In the genomic region with DNA sequence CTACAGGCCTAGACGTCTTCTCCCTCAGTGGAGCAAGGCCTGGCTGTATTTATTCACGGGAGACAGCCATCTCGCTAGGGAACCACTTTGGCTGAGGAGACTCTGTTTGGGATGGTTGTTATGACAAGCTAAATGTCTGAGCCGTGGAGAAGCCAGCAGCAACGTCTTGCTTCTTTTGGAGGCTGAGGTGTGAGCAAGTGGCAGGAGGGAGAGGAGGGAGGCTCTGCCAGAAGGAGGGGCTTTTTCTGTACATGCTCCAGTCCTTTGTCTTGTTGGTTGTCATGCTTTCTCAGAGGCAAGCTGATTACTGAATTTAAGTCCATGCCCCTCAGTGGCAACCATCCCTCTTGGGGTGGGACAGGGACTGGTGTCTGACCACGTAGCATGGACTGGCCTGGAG, we compare ENCODE assay signal across 11 mouse cellular contexts. TPM values are rescaled to one million over a fixed set of nuclear protein-coding genes. Genes with fewer than 3 reads are reported as not detected.
DNase-seq lines count a peak whose midpoint lies in the region; ATAC-seq and TF ChIP-seq lines count a peak whose summit lies in the region.
"Had no signal": no experiment of that assay in that cellular context is flagged by ENCODE, and none has a peak within 500 bp of the region (broad histone marks: within the 10 kb centered on the region; RNA-seq: fewer than 3 reads in every experiment).

No protein-coding gene starts in this region.

- no peak overlapping the region for H3K9ac ChIP-seq in forebrain, embryonic 15.5 days (replicated peaks)
- H3K9ac ChIP-seq in forebrain, embryonic 11.5 days (ENCODE audit: low read length), result no peak overlapping the region
- peak overlapping the region; percentile 75; the same call in 1 of the 2 replicates for H3K9ac ChIP-seq in lung, embryonic 16.5 days (ENCODE audit: low read length)
- peak overlapping the region; percentile 83 for H3K9ac ChIP-seq in liver, embryonic 12.5 days

- H3K27me3 ChIP-seq in forebrain, embryonic 15.5 days, result no peaks in the 10 kb centered on the region
- no peaks in the 10 kb centered on the region for H3K27me3 ChIP-seq in forebrain, embryonic 11.5 days (ENCODE audit: control insufficient read depth, insufficient read depth, low read length)
- no peaks in the 10 kb centered on the region for H3K27me3 ChIP-seq in lung, embryonic 16.5 days (ENCODE audit: control insufficient read depth, insufficient read depth, low read depth, low read length)
- H3K27me3 ChIP-seq in liver, embryonic 12.5 days (replicated peaks), result no peaks in the 10 kb centered on the region
- no peaks in the 10 kb centered on the region for H3K27me3 ChIP-seq in myocyte (ENCODE audit: control insufficient read depth, insufficient read depth, insufficient read length)

- no peak overlapping the region for H3K4me2 ChIP-seq in forebrain, embryonic 15.5 days (replicated peaks)
- H3K4me2 ChIP-seq in forebrain, embryonic 11.5 days (ENCODE audit: low read depth, low read length, severe bottlenecking), result no peak overlapping the region
- peak overlapping the region; percentile 98 for H3K4me2 ChIP-seq in lung, embryonic 16.5 days (ENCODE audit: low read depth, low read length)
- peak overlapping the region; percentile 91 for H3K4me2 ChIP-seq in liver, embryonic 12.5 days
- H3K4me2 ChIP-seq in myocyte (ENCODE audit: low read depth), result peak overlapping the region; percentile 99

- WGBS in forebrain, embryonic 15.5 days, result 50% methylated on average over 6 of the region's 6 CpGs
- 74% methylated on average over 6 of the region's 6 CpGs for WGBS in forebrain, embryonic 11.5 days
- 54% methylated on average over 6 of the region's 6 CpGs for WGBS in lung, embryonic 16.5 days
- 63% methylated on average over 6 of the region's 6 CpGs for WGBS in liver, embryonic 12.5 days (ENCODE audit: insufficient replicate concordance)

- peaks cover 28% of the 10 kb centered on the region for H3K79me2 ChIP-seq in myocyte (ENCODE audit: control insufficient read depth, insufficient read depth)

- no peak overlapping the region for H3K4me3 ChIP-seq in forebrain, embryonic 15.5 days
- no peak overlapping the region for H3K4me3 ChIP-seq in forebrain, embryonic 11.5 days (ENCODE audit: low read depth, low read length)
- no peak overlapping the region for H3K4me3 ChIP-seq in lung, embryonic 16.5 days (ENCODE audit: low read length)
- peak overlapping the region; percentile 74 for H3K4me3 ChIP-seq in liver, embryonic 12.5 days
- H3K4me3 ChIP-seq in myocyte, result peak overlapping the region; percentile 37

- H3K9me3 ChIP-seq in forebrain, embryonic 15.5 days, result no peaks in the 10 kb centered on the region
- no peaks in the 10 kb centered on the region for H3K9me3 ChIP-seq in forebrain, embryonic 11.5 days (ENCODE audit: control insufficient read depth, low read length)
- H3K9me3 ChIP-seq in lung, embryonic 16.5 days (ENCODE audit: control insufficient read depth, low read length), result no peaks in the 10 kb centered on the region
- H3K9me3 ChIP-seq in liver, embryonic 12.5 days (replicated peaks), result no peaks in the 10 kb centered on the region

- peaks cover 4% of the 10 kb centered on the region; the same call in 1 of the 2 replicates for H3K36me3 ChIP-seq in forebrain, embryonic 15.5 days
- no peaks in the 10 kb centered on the region for H3K36me3 ChIP-seq in forebrain, embryonic 11.5 days (ENCODE audit: control insufficient read depth, insufficient read depth, low read length)
- 0 out of 2 replicates have a peak, but pooled peaks cover 2% of the 10 kb centered on the region for H3K36me3 ChIP-seq in lung, embryonic 16.5 days (ENCODE audit: control insufficient read depth, insufficient read depth, low read length)
- peaks cover 7% of the 10 kb centered on the region for H3K36me3 ChIP-seq in liver, embryonic 12.5 days
- peaks cover 5% of the 10 kb centered on the region for H3K36me3 ChIP-seq in myocyte (ENCODE audit: control insufficient read depth, insufficient read depth)

- no peak for DNase-seq in forebrain, embryonic 11.5 days (ENCODE audit: low spot score)
- DNase-seq in lung, postnatal 36 days, result no peak
- no peak for DNase-seq in kidney, postnatal 10 days
- DNase-seq in kidney, postnatal 14 days, result no peak
- DNase-seq: B cell, adult 2 months; cerebellum, adult 8-10 months; thymus, adult 2 months had no signal

- peak overlapping the region; percentile 45 for H3K27ac ChIP-seq in forebrain, embryonic 15.5 days (replicated peaks)
- H3K27ac ChIP-seq in forebrain, embryonic 11.5 days (ENCODE audit: low read depth, low read length), result no peak overlapping the region
- peak overlapping the region; percentile 84; the same call in 1 of the 2 replicates for H3K27ac ChIP-seq in lung, embryonic 16.5 days (ENCODE audit: low read length)
- peak overlapping the region; percentile 68; the same call in 1 of the 2 replicates for H3K27ac ChIP-seq in liver, embryonic 12.5 days

- H3K4me1 ChIP-seq in forebrain, embryonic 15.5 days, result peaks cover 30% of the 10 kb centered on the region
- H3K4me1 ChIP-seq in forebrain, embryonic 11.5 days (replicated peaks; ENCODE audit: control insufficient read depth, insufficient read depth, low read length), result peaks cover 11% of the 10 kb centered on the region; the same call in 1 of the 2 replicates
- peaks cover 30% of the 10 kb centered on the region for H3K4me1 ChIP-seq in lung, embryonic 16.5 days (replicated peaks; ENCODE audit: control insufficient read depth, insufficient read depth, low read length)
- H3K4me1 ChIP-seq in liver, embryonic 12.5 days, result peaks cover 78% of the 10 kb centered on the region

- no peak for TF ChIP-seq POLR2A in myocyte (IDR thresholded peaks at IDR 0.05; ENCODE audit: insufficient read length, low read depth)

- ATAC-seq in forebrain, embryonic 15.5 days (replicated peaks), result peak; percentile 27
- no peak for ATAC-seq in forebrain, embryonic 11.5 days (replicated peaks; ENCODE audit: low FRiP score)
- no peak for ATAC-seq in lung, embryonic 16.5 days (ENCODE audit: low read depth)
- ATAC-seq in liver, embryonic 12.5 days, result no peak

- no peak overlapping the region for H3ac ChIP-seq in myocyte (ENCODE audit: control insufficient read depth, insufficient read length)

TF ChIP-seq in myocyte, 11 proteins besides CTCF, POLR2A, EP300 and RAD21:
- TF ChIP-seq E2F4 (IDR thresholded peaks at IDR 0.05; ENCODE audit: insufficient read depth) (no peak), TCF12 (IDR thresholded peaks at IDR 0.05; ENCODE audit: insufficient read depth, poor library complexity, severe bottlenecking) (no peak), MAX (IDR thresholded peaks at IDR 0.05; ENCODE audit: low read depth) (no peak), MYOD1 (IDR thresholded peaks at IDR 0.05; ENCODE audit: control insufficient read depth in 1 of 3, insufficient read length in 2 of 3, low read depth in 2 of 3) (no peak), REST (IDR thresholded peaks at IDR 0.05; ENCODE audit: insufficient read depth, insufficient read length) (no peak), SRF (IDR thresholded peaks at IDR 0.05; ENCODE audit: control insufficient read depth, insufficient read length, low read depth) (no peak), TCF3 (IDR thresholded peaks at IDR 0.05; ENCODE audit: insufficient read length, low read depth) (no peak), MYOG (IDR thresholded peaks at IDR 0.05; ENCODE audit: control insufficient read depth in 1 of 3, insufficient read depth in 1 of 3, insufficient read length in 2 of 3, low read depth in 2 of 3) (no peak), POLR2AphosphoS2 (IDR thresholded peaks at IDR 0.05; ENCODE audit: insufficient read length, low read depth) (no peak), CEBPB (IDR thresholded peaks at IDR 0.05; ENCODE audit: insufficient read depth, poor library complexity, severe bottlenecking) (no peak), USF1 (IDR thresholded peaks at IDR 0.05; ENCODE audit: low read depth) (no peak)

RNA-seq across cellular contexts. Expression of gene Lrrc8d, which starts 33.5 kb away (rescaled TPM):
- 33.9 and 38.2 TPM in 2 replicates for polyA plus RNA-seq in forebrain, embryonic 15.5 days (2015; fragmentation: Nextera tagmentation; extraction: Ambion mirVana)
- 26.8 and 28.9 TPM in 2 replicates for polyA plus RNA-seq in forebrain, embryonic 11.5 days (2014; fragmentation: Nextera tagmentation; extraction: Ambion mirVana)
- 15.5 and 19.7 TPM in 2 replicates for polyA plus RNA-seq in lung, embryonic 16.5 days (2015; fragmentation: Nextera tagmentation; extraction: Ambion mirVana)
- polyA plus RNA-seq in liver, embryonic 12.5 days (2016; fragmentation: Nextera tagmentation; extraction: Ambion mirVana), result 14.5 and 15.4 TPM in 2 replicates
- 24.8 TPM for polyA plus RNA-seq in myocyte (2012; fragmentation: generic; extraction: Trizol)

Comparison
In these comparisons a context has a peak if more than half of its experiments do, and no peak if none do; other contexts are left out.
1. H3K4me2 ChIP-seq: peak in lung, embryonic 16.5 days (single experiment), liver, embryonic 12.5 days (single experiment) and myocyte (single experiment); none in forebrain, embryonic 15.5 days (single experiment) and forebrain, embryonic 11.5 days (single experiment).
2. H3K4me3 ChIP-seq: peak in liver, embryonic 12.5 days (single experiment) and myocyte (single experiment); none in forebrain, embryonic 15.5 days (single experiment), forebrain, embryonic 11.5 days (single experiment) and lung, embryonic 16.5 days (single experiment).
3. H3K9ac ChIP-seq: peak in lung, embryonic 16.5 days (single experiment) and liver, embryonic 12.5 days (single experiment); none in forebrain, embryonic 15.5 days (single experiment) and forebrain, embryonic 11.5 days (single experiment).